Mouse (Mus musculus) spleen, adult 2 months (tissue): ENCODE data around the gene Npnt.

Experiments used
- CTCF ChIP-seq: fragments of 200-500 bp; IDR thresholded peaks from 2 replicates; pipeline ENCODE4 v1.5.1; 2011; ENCODE audit warnings: mild to moderate bottlenecking, inconsistent platforms; ENCODE audit not compliant: insufficient read depth, insufficient read length, insufficient replicate concordance; ENCODE audit errors: extremely low read depth
- POLR2A ChIP-seq: fragments of 200-500 bp; IDR thresholded peaks from 2 replicates; pipeline ENCODE4 v1.6.1; 2011; ENCODE audit warnings: low read depth, low read length, inconsistent platforms

DNA sequence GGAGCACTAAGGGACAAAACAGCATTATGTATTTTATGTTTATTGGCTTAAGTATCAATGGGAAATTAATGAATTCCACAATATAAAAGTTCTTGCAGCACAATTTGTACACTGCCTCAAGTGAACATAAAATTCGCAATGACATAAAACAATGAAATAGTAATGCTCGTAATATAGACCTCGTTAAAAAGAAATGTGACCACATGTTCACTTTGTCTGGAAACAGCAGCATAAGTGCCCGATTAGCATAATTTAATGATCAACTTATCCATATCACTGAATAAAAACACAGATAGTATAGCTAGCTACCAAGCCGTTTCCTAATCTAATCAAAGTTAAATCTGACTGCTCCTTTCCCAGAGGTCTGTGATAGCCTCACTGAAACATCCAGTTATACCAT is 39.4 kb downstream of the Npnt start:
- TF ChIP-seq CTCF = no peak
- no peak for TF ChIP-seq POLR2A
